Mouse (Mus musculus): ENCODE data around the gene Bard1. TPM values are rescaled to one million over a fixed set of nuclear protein-coding genes. Genes with fewer than 3 reads are reported as not detected.
A peak's percentile ranks its signal among the peaks of the same experiment; 100 is the strongest.

The Bard1 gene
- polyA plus RNA-seq (2015; fragmentation: Nextera tagmentation; extraction: Ambion mirVana) = 1.6 and 2.0 TPM in 2 replicates

- H3K9me3 ChIP-seq = no peaks in the 10 kb centered on the region
- no peaks in the 10 kb centered on the region for H3K27me3 ChIP-seq
- under 1% methylated on average over 69 of the region's 69 CpGs for WGBS
- peak; percentile 95 for ATAC-seq (ENCODE audit: insufficient number of reproducible peaks, low FRiP score, low TSS enrichment, low read depth)
- H3K27ac ChIP-seq = peak within 1 kb of the TSS; percentile 79
- peak within 1 kb of the TSS; percentile 55 for H3K9ac ChIP-seq
- H3K4me2 ChIP-seq = peak within 1 kb of the TSS; percentile 75
- H3K4me3 ChIP-seq = peak within 1 kb of the TSS; percentile 95
- H3K36me3 ChIP-seq = no peaks in the 10 kb centered on the region
- peaks cover 4% of the 10 kb centered on the region; the same call in 1 of the 2 replicates for H3K4me1 ChIP-seq
These were observed at the start of gene Bard1 for GRCm38 (mm10) chr1:71102344-71103173. TSS of gene Bard1 (minus strand) at chr1:71103146.

- no peaks in the 10 kb centered on the region for H3K36me3 ChIP-seq
- no peak overlapping the region for H3K27ac ChIP-seq
- H3K4me3 ChIP-seq = no peak overlapping the region
- H3K27me3 ChIP-seq = no peaks in the 10 kb centered on the region
- H3K9ac ChIP-seq = no peak overlapping the region
- no peaks in the 10 kb centered on the region for H3K4me1 ChIP-seq
- no peak overlapping the region for H3K4me2 ChIP-seq
- WGBS = 81% methylated on average over 4 of the region's 4 CpGs
- no peaks in the 10 kb centered on the region for H3K9me3 ChIP-seq
- no peak for ATAC-seq (ENCODE audit: insufficient number of reproducible peaks, low FRiP score, low TSS enrichment, low read depth)
These were observed 24.2 kb upstream of the Bard1 start for GRCm38 (mm10) chr1:71127171-71127570.

- H3K4me1 ChIP-seq = no peaks in the 10 kb centered on the region
- no peak for ATAC-seq (ENCODE audit: insufficient number of reproducible peaks, low FRiP score, low TSS enrichment, low read depth)
- WGBS = 49% methylated on average over 2 of the region's 2 CpGs
- H3K36me3 ChIP-seq = no peaks in the 10 kb centered on the region
- H3K4me3 ChIP-seq = no peak overlapping the region
- H3K27ac ChIP-seq = no peak overlapping the region
- H3K4me2 ChIP-seq = no peak overlapping the region
- no peaks in the 10 kb centered on the region for H3K9me3 ChIP-seq
- no peak overlapping the region for H3K9ac ChIP-seq
- H3K27me3 ChIP-seq = no peaks in the 10 kb centered on the region
These were observed 15.6 kb upstream of the Bard1 start for GRCm38 (mm10) chr1:71118511-71118910.

- no peak overlapping the region for H3K4me3 ChIP-seq
- H3K9me3 ChIP-seq = no peaks in the 10 kb centered on the region
- no peaks in the 10 kb centered on the region for H3K36me3 ChIP-seq
- no peak for ATAC-seq (ENCODE audit: insufficient number of reproducible peaks, low FRiP score, low TSS enrichment, low read depth)
- no peak overlapping the region for H3K4me2 ChIP-seq
- H3K4me1 ChIP-seq = no peaks in the 10 kb centered on the region
- 75% methylated on average over 4 of the region's 4 CpGs for WGBS
- no peak overlapping the region for H3K27ac ChIP-seq
- H3K27me3 ChIP-seq = no peaks in the 10 kb centered on the region
- H3K9ac ChIP-seq = no peak overlapping the region
These were observed 14.3 kb upstream of the Bard1 start for GRCm38 (mm10) chr1:71117253-71117652.

GRCm38 (mm10) chr1:71115781-71116180 lies 12.8 kb upstream of the Bard1 start:
- no peak for ATAC-seq (ENCODE audit: insufficient number of reproducible peaks, low FRiP score, low TSS enrichment, low read depth)
- H3K9me3 ChIP-seq = no peaks in the 10 kb centered on the region
- H3K27ac ChIP-seq = no peak overlapping the region
- H3K36me3 ChIP-seq = no peaks in the 10 kb centered on the region
- WGBS = 69% methylated on average over 2 of the region's 2 CpGs
- H3K4me1 ChIP-seq = no peaks in the 10 kb centered on the region
- H3K27me3 ChIP-seq = no peaks in the 10 kb centered on the region
- H3K9ac ChIP-seq = no peak overlapping the region
- no peak overlapping the region for H3K4me3 ChIP-seq
- no peak overlapping the region for H3K4me2 ChIP-seq

GRCm38 (mm10) chr1:71109858-71110257 lies 6.9 kb upstream of the Bard1 start:
- H3K36me3 ChIP-seq = no peaks in the 10 kb centered on the region
- no peak for ATAC-seq (ENCODE audit: insufficient number of reproducible peaks, low FRiP score, low TSS enrichment, low read depth)
- peaks cover 9% of the 10 kb centered on the region for H3K4me1 ChIP-seq
- H3K9me3 ChIP-seq = no peaks in the 10 kb centered on the region
- no peak overlapping the region for H3K4me2 ChIP-seq
- WGBS = 10% methylated on average over 10 of the region's 10 CpGs
- no peaks in the 10 kb centered on the region for H3K27me3 ChIP-seq
- H3K9ac ChIP-seq = no peak overlapping the region
- no peak overlapping the region for H3K27ac ChIP-seq
- no peak overlapping the region for H3K4me3 ChIP-seq

GRCm38 (mm10) chr1:71106127-71106526 lies 3.2 kb upstream of the Bard1 start:
- ATAC-seq (ENCODE audit: insufficient number of reproducible peaks, low FRiP score, low TSS enrichment, low read depth) = no peak
- WGBS = 85% methylated on average over 6 of the region's 6 CpGs
- Histone ChIP-seq H3K27me3 (no peaks in the 10 kb centered on the region), H3K4me2 (no peak overlapping the region), H3K27ac (no peak overlapping the region), H3K9ac (no peak overlapping the region), H3K36me3 (no peaks in the 10 kb centered on the region), H3K9me3 (no peaks in the 10 kb centered on the region), H3K4me1 (peaks cover 9% of the 10 kb centered on the region), H3K4me3 (no peak overlapping the region)

- H3K27me3 ChIP-seq = no peaks in the 10 kb centered on the region
- 76% methylated on average over 8 of the region's 8 CpGs for whole genome bisulfite sequencing
- no peak for ATAC-seq (ENCODE audit: insufficient number of reproducible peaks, low FRiP score, low TSS enrichment, low read depth)
- H3K4me3 ChIP-seq = no peak overlapping the region
- H3K36me3 ChIP-seq = no peaks in the 10 kb centered on the region
- no peaks in the 10 kb centered on the region for H3K9me3 ChIP-seq
- H3K9ac ChIP-seq = no peak overlapping the region
- H3K4me1 ChIP-seq = peaks cover 9% of the 10 kb centered on the region
- H3K4me2 ChIP-seq = no peak overlapping the region
- H3K27ac ChIP-seq = no peak overlapping the region
These were observed 2.8 kb upstream of the Bard1 start for GRCm38 (mm10) chr1:71105724-71106123.

GRCm38 (mm10) chr1:71103174-71103864 lies 373 bp upstream of the Bard1 start:
- Histone ChIP-seq H3K36me3 (no peaks in the 10 kb centered on the region), H3K9me3 (no peaks in the 10 kb centered on the region), H3K9ac (0 out of 2 replicates have a peak overlapping the region, but pooled peaks have one; percentile 55), H3K27ac (peak overlapping the region; percentile 79), H3K4me3 (peak overlapping the region; percentile 95), H3K4me1 (peaks cover 4% of the 10 kb centered on the region; the same call in 1 of the 2 replicates), H3K27me3 (no peaks in the 10 kb centered on the region), H3K4me2 (peak overlapping the region; percentile 75)
- ATAC-seq (ENCODE audit: insufficient number of reproducible peaks, low FRiP score, low TSS enrichment, low read depth) = no peak
- WGBS = 28% methylated on average over 18 of the region's 18 CpGs

GRCm38 (mm10) chr1:71101369-71101970 lies 1.5 kb downstream of the Bard1 start:
- peaks cover 4% of the 10 kb centered on the region; the same call in 1 of the 2 replicates for H3K4me1 ChIP-seq
- no peak for ATAC-seq (ENCODE audit: insufficient number of reproducible peaks, low FRiP score, low TSS enrichment, low read depth)
- no peaks in the 10 kb centered on the region for H3K9me3 ChIP-seq
- H3K27ac ChIP-seq = no peak overlapping the region
- H3K27me3 ChIP-seq = no peaks in the 10 kb centered on the region
- 42% methylated on average over 11 of the region's 11 CpGs for WGBS
- peak overlapping the region; percentile 14; the same call in 1 of the 2 replicates for H3K4me3 ChIP-seq
- H3K4me2 ChIP-seq = peak overlapping the region; percentile 14; the same call in 1 of the 2 replicates
- no peaks in the 10 kb centered on the region for H3K36me3 ChIP-seq
- H3K9ac ChIP-seq = no peak overlapping the region

GRCm38 (mm10) chr1:71100591-71101368 lies 2.2 kb downstream of the Bard1 start:
- Histone ChIP-seq H3K9ac (no peak overlapping the region), H3K4me1 (peaks cover 4% of the 10 kb centered on the region; the same call in 1 of the 2 replicates), H3K4me2 (no peak overlapping the region), H3K9me3 (no peaks in the 10 kb centered on the region), H3K27ac (no peak overlapping the region), H3K27me3 (no peaks in the 10 kb centered on the region), H3K4me3 (no peak overlapping the region), H3K36me3 (no peaks in the 10 kb centered on the region)
- WGBS = 65% methylated on average over 5 of the region's 5 CpGs
- no peak for ATAC-seq (ENCODE audit: insufficient number of reproducible peaks, low FRiP score, low TSS enrichment, low read depth)
